Mouse (Mus musculus): ENCODE results near the gene Fam3b. TPM values are rescaled to one million over a fixed set of nuclear protein-coding genes. Genes with fewer than 3 reads are reported as not detected.

The Fam3b gene
- polyA plus RNA-seq, 1 experiment from 2014 or later: not detected

GRCm38 (mm10) chr16:97523024-97523423, 8.4 kb upstream of the Fam3b start:
- ATAC-seq (ENCODE audit: low FRiP score) (peak; percentile 50; the same call in 1 of the 2 replicates), DNase-seq (ENCODE audit: low spot score, missing footprints) (peak; percentile 97)
- H3K27me3 ChIP-seq (ENCODE audit: control insufficient read depth, insufficient read depth, low read length): no peaks in the 10 kb centered on the region
- H3K4me2 ChIP-seq: no peak overlapping the region
- no peak overlapping the region for H3K4me3 ChIP-seq (ENCODE audit: low read depth, low read length)
- no peaks in the 10 kb centered on the region for H3K36me3 ChIP-seq (ENCODE audit: control insufficient read depth, insufficient read depth, low read length)
- H3K9me3 ChIP-seq (ENCODE audit: control insufficient read depth, low read length): no peaks in the 10 kb centered on the region
- 8% methylated on average over 1 of the region's 1 CpGs for WGBS
- no peaks in the 10 kb centered on the region for H3K4me1 ChIP-seq (ENCODE audit: control insufficient read depth, insufficient read depth, low read length)
- no peak overlapping the region for H3K9ac ChIP-seq (ENCODE audit: low read length)
- no peak overlapping the region for H3K27ac ChIP-seq (ENCODE audit: low read depth, low read length)

DNA sequence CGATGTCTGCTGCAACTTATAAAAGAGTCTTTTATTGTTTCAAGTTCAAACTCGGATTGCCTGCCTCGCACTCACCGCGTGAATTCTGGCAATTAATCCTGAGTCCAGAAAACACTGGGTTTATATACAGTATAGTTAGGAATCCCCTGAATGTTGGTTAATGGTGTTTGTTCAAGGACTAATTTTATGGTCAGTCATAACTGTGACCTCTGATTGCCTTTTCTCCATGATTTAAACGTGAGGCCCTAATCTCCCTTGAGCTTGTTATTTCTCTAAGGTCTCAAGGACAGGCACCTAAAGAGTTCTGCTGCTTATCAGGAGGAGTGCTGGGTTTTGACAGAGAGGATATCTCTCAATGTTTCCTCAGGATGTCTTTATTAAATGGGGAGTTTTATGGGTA, 7.4 kb upstream of the Fam3b start:
- Histone ChIP-seq H3K27ac (ENCODE audit: low read depth, low read length) (no peak overlapping the region), H3K36me3 (ENCODE audit: control insufficient read depth, insufficient read depth, low read length) (no peaks in the 10 kb centered on the region)
- WGBS: 87% methylated on average over 6 of the region's 6 CpGs

DNA sequence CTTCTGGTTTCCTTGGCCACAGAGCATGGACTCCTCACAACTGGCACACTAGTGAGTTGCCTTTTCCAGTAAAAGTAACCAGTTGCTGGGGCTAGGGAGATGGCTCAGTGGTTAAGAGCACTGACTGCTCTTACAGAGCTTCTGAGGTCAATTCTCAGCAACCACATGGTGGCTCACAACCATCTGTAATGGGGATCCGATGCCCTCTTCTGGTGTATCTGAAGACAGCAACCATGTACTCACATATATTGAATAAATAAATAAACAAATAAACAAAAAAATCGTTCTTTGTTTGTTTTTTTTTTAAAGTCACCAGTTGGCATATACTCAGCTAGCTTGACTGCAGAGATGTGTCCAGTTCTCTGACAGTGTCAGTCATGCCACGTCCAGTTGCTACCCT, 1.7 kb upstream of the Fam3b start:
- ATAC-seq (ENCODE audit: low FRiP score) (no peak), DNase-seq (ENCODE audit: low spot score, missing footprints) (no peak)
- Histone ChIP-seq H3K9me3 (ENCODE audit: control insufficient read depth, low read length) (no peaks in the 10 kb centered on the region), H3K27me3 (ENCODE audit: control insufficient read depth, insufficient read depth, low read length) (no peaks in the 10 kb centered on the region), H3K4me3 (ENCODE audit: low read depth, low read length) (no peak overlapping the region), H3K36me3 (ENCODE audit: control insufficient read depth, insufficient read depth, low read length) (no peaks in the 10 kb centered on the region), H3K4me1 (ENCODE audit: control insufficient read depth, insufficient read depth, low read length) (no peaks in the 10 kb centered on the region), H3K27ac (ENCODE audit: low read depth, low read length) (no peak overlapping the region), H3K4me2 (no peak overlapping the region), H3K9ac (ENCODE audit: low read length) (no peak overlapping the region)
- 75% methylated on average over 3 of the region's 3 CpGs for WGBS

More for the DNA sequence above, 7.4 kb upstream of the Fam3b start:
- Histone ChIP-seq H3K9me3 (ENCODE audit: control insufficient read depth, low read length) (no peaks in the 10 kb centered on the region), H3K4me2 (no peak overlapping the region), H3K4me3 (ENCODE audit: low read depth, low read length) (no peak overlapping the region), H3K27me3 (ENCODE audit: control insufficient read depth, insufficient read depth, low read length) (no peaks in the 10 kb centered on the region), H3K9ac (ENCODE audit: low read length) (no peak overlapping the region), H3K4me1 (ENCODE audit: control insufficient read depth, insufficient read depth, low read length) (no peaks in the 10 kb centered on the region)
- DNase-seq (ENCODE audit: low spot score, missing footprints): peak; percentile 17
- no peak for ATAC-seq (ENCODE audit: low FRiP score)

DNA sequence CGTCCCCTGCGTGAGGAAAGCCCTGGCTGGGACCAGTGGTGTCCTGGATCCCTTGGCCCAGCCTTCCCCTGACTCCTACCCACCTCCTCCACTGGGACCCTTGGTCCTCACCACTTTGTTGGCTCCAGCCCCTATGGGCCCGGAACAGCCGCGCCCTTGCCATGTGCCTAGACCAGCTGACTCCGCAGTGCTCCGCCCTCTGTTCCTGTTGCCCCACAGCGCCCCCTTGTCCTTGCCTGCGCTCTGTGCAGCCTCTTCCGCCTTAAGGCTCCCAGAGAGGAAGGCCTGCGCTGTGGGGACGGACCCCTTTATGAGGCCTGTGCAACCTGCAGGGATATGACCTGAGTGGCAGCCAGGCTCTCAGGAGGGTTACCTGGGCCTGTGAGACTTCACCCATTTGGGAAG, 2.3 kb downstream of the Fam3b start:
- Histone ChIP-seq H3K4me3 (ENCODE audit: low read depth, low read length) (no peak overlapping the region), H3K9ac (ENCODE audit: low read length) (no peak overlapping the region), H3K4me2 (no peak overlapping the region), H3K9me3 (ENCODE audit: control insufficient read depth, low read length) (no peaks in the 10 kb centered on the region), H3K36me3 (ENCODE audit: control insufficient read depth, insufficient read depth, low read length) (no peaks in the 10 kb centered on the region), H3K27ac (ENCODE audit: low read depth, low read length) (no peak overlapping the region), H3K27me3 (ENCODE audit: control insufficient read depth, insufficient read depth, low read length) (no peaks in the 10 kb centered on the region), H3K4me1 (ENCODE audit: control insufficient read depth, insufficient read depth, low read length) (no peaks in the 10 kb centered on the region)
- ATAC-seq (ENCODE audit: low FRiP score): no peak
- DNase-seq (ENCODE audit: low spot score, missing footprints): no peak
- 87% methylated on average over 12 of the region's 12 CpGs for WGBS

GRCm38 (mm10) chr16:97511495-97511894, 3.1 kb downstream of the Fam3b start:
- no peak overlapping the region for H3K27ac ChIP-seq (ENCODE audit: low read depth, low read length)
- H3K4me2 ChIP-seq: no peak overlapping the region
- no peak overlapping the region for H3K4me3 ChIP-seq (ENCODE audit: low read depth, low read length)
- H3K27me3 ChIP-seq (ENCODE audit: control insufficient read depth, insufficient read depth, low read length): no peaks in the 10 kb centered on the region
- ATAC-seq (ENCODE audit: low FRiP score) (no peak), DNase-seq (ENCODE audit: low spot score, missing footprints) (no peak)
- H3K4me1 ChIP-seq (ENCODE audit: control insufficient read depth, insufficient read depth, low read length): no peaks in the 10 kb centered on the region
- H3K9me3 ChIP-seq (ENCODE audit: control insufficient read depth, low read length): no peaks in the 10 kb centered on the region
- H3K9ac ChIP-seq (ENCODE audit: low read length): no peak overlapping the region
- H3K36me3 ChIP-seq (ENCODE audit: control insufficient read depth, insufficient read depth, low read length): no peaks in the 10 kb centered on the region

DNA sequence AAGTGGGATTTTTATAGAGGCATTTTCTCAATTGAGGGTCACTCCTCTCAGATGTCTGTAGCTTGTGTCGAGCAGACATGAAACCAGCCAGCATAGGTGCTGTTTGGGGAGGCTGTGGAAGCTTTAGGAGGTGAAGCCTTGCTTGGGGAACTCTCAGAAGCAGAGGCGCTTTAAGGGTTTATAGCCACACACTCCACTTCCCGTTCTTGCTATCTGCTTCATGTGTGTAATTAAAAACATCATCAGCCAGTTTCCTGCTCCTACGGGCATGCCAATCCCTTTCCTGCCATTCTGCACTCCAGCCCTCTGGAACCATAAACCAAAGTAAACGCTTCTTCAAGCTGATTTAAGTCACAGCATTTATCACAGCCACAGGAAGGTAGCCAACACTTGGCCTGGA, 3.8 kb downstream of the Fam3b start:
- Histone ChIP-seq H3K36me3 (ENCODE audit: control insufficient read depth, insufficient read depth, low read length) (no peaks in the 10 kb centered on the region), H3K27ac (ENCODE audit: low read depth, low read length) (no peak overlapping the region), H3K9me3 (ENCODE audit: control insufficient read depth, low read length) (no peaks in the 10 kb centered on the region), H3K4me3 (ENCODE audit: low read depth, low read length) (no peak overlapping the region), H3K9ac (ENCODE audit: low read length) (no peak overlapping the region), H3K4me2 (no peak overlapping the region), H3K4me1 (ENCODE audit: control insufficient read depth, insufficient read depth, low read length) (no peaks in the 10 kb centered on the region), H3K27me3 (ENCODE audit: control insufficient read depth, insufficient read depth, low read length) (no peaks in the 10 kb centered on the region)
- DNase-seq (ENCODE audit: low spot score, missing footprints) (no peak), ATAC-seq (ENCODE audit: low FRiP score) (no peak)
- 80% methylated on average over 5 of the region's 5 CpGs for WGBS

DNA sequence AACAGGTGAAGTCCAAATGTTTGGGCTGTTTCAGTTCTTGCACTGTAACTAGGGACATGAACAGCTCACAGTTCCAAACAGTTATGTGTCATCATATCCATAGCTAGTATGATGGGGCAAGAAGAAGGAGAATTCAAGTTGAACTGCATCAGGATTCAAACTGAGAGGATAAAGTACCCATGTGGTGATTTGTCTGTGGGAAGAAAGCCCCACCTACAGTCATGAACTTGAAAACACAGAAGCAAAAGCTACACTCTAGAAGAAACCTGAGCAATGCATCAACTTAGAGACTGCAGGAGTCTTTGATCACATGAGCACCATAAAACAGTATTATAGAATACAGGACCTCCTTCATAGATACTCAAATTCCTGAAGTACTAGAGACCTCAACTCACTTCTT, 6.8 kb downstream of the Fam3b start:
- H3K9me3 ChIP-seq (ENCODE audit: control insufficient read depth, low read length): no peaks in the 10 kb centered on the region
- no peak overlapping the region for H3K27ac ChIP-seq (ENCODE audit: low read depth, low read length)
- ATAC-seq (ENCODE audit: low FRiP score) (no peak), DNase-seq (ENCODE audit: low spot score, missing footprints) (no peak)
- H3K4me2 ChIP-seq: no peak overlapping the region
- H3K36me3 ChIP-seq (ENCODE audit: control insufficient read depth, insufficient read depth, low read length): no peaks in the 10 kb centered on the region
- no peaks in the 10 kb centered on the region for H3K27me3 ChIP-seq (ENCODE audit: control insufficient read depth, insufficient read depth, low read length)
- H3K9ac ChIP-seq (ENCODE audit: low read length): no peak overlapping the region
- no peak overlapping the region for H3K4me3 ChIP-seq (ENCODE audit: low read depth, low read length)
- H3K4me1 ChIP-seq (ENCODE audit: control insufficient read depth, insufficient read depth, low read length): no peaks in the 10 kb centered on the region

- no peaks in the 10 kb centered on the region for H3K36me3 ChIP-seq (ENCODE audit: control insufficient read depth, insufficient read depth, low read length)
- no peaks in the 10 kb centered on the region for H3K4me1 ChIP-seq (ENCODE audit: control insufficient read depth, insufficient read depth, low read length)
- no peak overlapping the region for H3K9ac ChIP-seq (ENCODE audit: low read length)
- no peak overlapping the region for H3K4me2 ChIP-seq
- H3K9me3 ChIP-seq (ENCODE audit: control insufficient read depth, low read length): no peaks in the 10 kb centered on the region
- H3K4me3 ChIP-seq (ENCODE audit: low read depth, low read length): no peak overlapping the region
- H3K27me3 ChIP-seq (ENCODE audit: control insufficient read depth, insufficient read depth, low read length): no peaks in the 10 kb centered on the region
- H3K27ac ChIP-seq (ENCODE audit: low read depth, low read length): no peak overlapping the region
- ATAC-seq (ENCODE audit: low FRiP score) (no peak), DNase-seq (ENCODE audit: low spot score, missing footprints) (no peak)
- WGBS: 84% methylated on average over 3 of the region's 3 CpGs
Observed at GRCm38 (mm10) chr16:97504793-97505192, 9.8 kb downstream of the Fam3b start.

GRCm38 (mm10) chr16:97503849-97504248, 10.8 kb downstream of the Fam3b start:
- ATAC-seq (ENCODE audit: low FRiP score): no peak
- H3K9me3 ChIP-seq (ENCODE audit: control insufficient read depth, low read length): no peaks in the 10 kb centered on the region
- H3K27ac ChIP-seq (ENCODE audit: low read depth, low read length): no peak overlapping the region
- no peaks in the 10 kb centered on the region for H3K36me3 ChIP-seq (ENCODE audit: control insufficient read depth, insufficient read depth, low read length)
- WGBS: 84% methylated on average over 3 of the region's 3 CpGs
- H3K9ac ChIP-seq (ENCODE audit: low read length): no peak overlapping the region
- DNase-seq (ENCODE audit: low spot score, missing footprints): no peak
- no peaks in the 10 kb centered on the region for H3K4me1 ChIP-seq (ENCODE audit: control insufficient read depth, insufficient read depth, low read length)
- no peak overlapping the region for H3K4me2 ChIP-seq
- H3K4me3 ChIP-seq (ENCODE audit: low read depth, low read length): no peak overlapping the region
- no peaks in the 10 kb centered on the region for H3K27me3 ChIP-seq (ENCODE audit: control insufficient read depth, insufficient read depth, low read length)

GRCm38 (mm10) chr16:97500901-97501300, 13.7 kb downstream of the Fam3b start:
- Histone ChIP-seq H3K27me3 (ENCODE audit: control insufficient read depth, insufficient read depth, low read length) (no peaks in the 10 kb centered on the region), H3K4me1 (ENCODE audit: control insufficient read depth, insufficient read depth, low read length) (no peaks in the 10 kb centered on the region), H3K9me3 (ENCODE audit: control insufficient read depth, low read length) (no peaks in the 10 kb centered on the region), H3K9ac (ENCODE audit: low read length) (no peak overlapping the region), H3K4me2 (no peak overlapping the region), H3K4me3 (ENCODE audit: low read depth, low read length) (no peak overlapping the region), H3K27ac (ENCODE audit: low read depth, low read length) (no peak overlapping the region), H3K36me3 (ENCODE audit: control insufficient read depth, insufficient read depth, low read length) (no peaks in the 10 kb centered on the region)
- 89% methylated on average over 7 of the region's 7 CpGs for WGBS
- ATAC-seq (ENCODE audit: low FRiP score) (no peak), DNase-seq (ENCODE audit: low spot score, missing footprints) (no peak)

All from midbrain, embryonic 11.5 days (tissue).